Mouse (Mus musculus) splenic B cell, adult 2 months (primary cell): ENCODE data around the gene Gps1.
"Not testable (repeated sequence)": the region's sequence is repeated elsewhere in the genome, so short reads cannot be mapped to it uniquely, and the experiment has no call there.

Experiments used
- DNase-seq: peaks from one replicate; pipeline ENCODE4 v3.0.0-alpha.2; 2011; ENCODE audit warnings: low read depth, low spot score
- H3K27me3 ChIP-seq: 2 replicates; pipeline ENCODE4 v1.6.1; 2012; ENCODE audit warnings: mild to moderate bottlenecking, low read length, moderate library complexity, mixed read lengths; ENCODE audit not compliant: control insufficient read depth, poor library complexity, insufficient read depth, severe bottlenecking
- H3K36me3 ChIP-seq: 2 replicates; pipeline ENCODE4 v1.6.1; 2012; ENCODE audit warnings: mild to moderate bottlenecking, low read length, moderate library complexity, mixed read lengths; ENCODE audit not compliant: control insufficient read depth, poor library complexity, insufficient read depth, severe bottlenecking

Gps1 gene

GRCm38 (mm10) chr11:120784064-120784791 lies at the start of gene Gps1, which contains the start of gene Rfng:
Gene Gps1, plus strand, starts transcription at chr11:120784272.
Gene Rfng, minus strand, starts transcription at chr11:120784207.
- Histone ChIP-seq H3K27me3 (no peaks in the 10 kb centered on the region), H3K36me3 (peaks cover 5% of the 10 kb centered on the region; the same call in 1 of the 2 replicates)
- peak; percentile 78 for DNase-seq

GRCm38 (mm10) chr11:120736424-120736823 lies 47.6 kb upstream of the Gps1 start:
- Histone ChIP-seq H3K27me3 (no peaks in the 10 kb centered on the region), H3K36me3 (no peaks in the 10 kb centered on the region)
- DNase-seq, result no peak

- DNase-seq, result no peak
- Histone ChIP-seq H3K27me3 (no peaks in the 10 kb centered on the region), H3K36me3 (no peaks in the 10 kb centered on the region)
Measured at GRCm38 (mm10) chr11:120740981-120741380, 43.1 kb upstream of the Gps1 start.

- DNase-seq, result no peak
- Histone ChIP-seq H3K36me3 (no peaks in the 10 kb centered on the region), H3K27me3 (no peaks in the 10 kb centered on the region)
Measured at GRCm38 (mm10) chr11:120744121-120744701, 39.9 kb upstream of the Gps1 start.

GRCm38 (mm10) chr11:120747974-120748373 lies 36.1 kb upstream of the Gps1 start:
- H3K27me3 ChIP-seq, result no peaks in the 10 kb centered on the region
- DNase-seq, result no peak
- no peaks in the 10 kb centered on the region for H3K36me3 ChIP-seq

- H3K27me3 ChIP-seq, result no peaks in the 10 kb centered on the region
- DNase-seq, result peak; percentile 76
- no peaks in the 10 kb centered on the region for H3K36me3 ChIP-seq
Measured at GRCm38 (mm10) chr11:120749430-120749829, 34.6 kb upstream of the Gps1 start.

- DNase-seq, result no peak
- Histone ChIP-seq H3K36me3 (no peaks in the 10 kb centered on the region), H3K27me3 (no peaks in the 10 kb centered on the region)
Measured at GRCm38 (mm10) chr11:120751606-120752005, 32.5 kb upstream of the Gps1 start.

- H3K36me3 ChIP-seq, result no peaks in the 10 kb centered on the region
- DNase-seq, result no peak
- H3K27me3 ChIP-seq, result no peaks in the 10 kb centered on the region
Measured at GRCm38 (mm10) chr11:120760236-120760635, 23.8 kb upstream of the Gps1 start.

- Histone ChIP-seq H3K27me3 (no peaks in the 10 kb centered on the region), H3K36me3 (no peaks in the 10 kb centered on the region)
- DNase-seq, result no peak
Measured at GRCm38 (mm10) chr11:120761811-120762671, 22.0 kb upstream of the Gps1 start.

GRCm38 (mm10) chr11:120762672-120763041 lies 21.4 kb upstream of the Gps1 start, which contains the start of gene Hmga1b:
Gene Hmga1b, plus strand, starts transcription at chr11:120762794.
- DNase-seq, H3K27me3 ChIP-seq, H3K36me3 ChIP-seq: not testable (repeated sequence)

GRCm38 (mm10) chr11:120763121-120763999 lies 20.7 kb upstream of the Gps1 start:
- DNase-seq, H3K27me3 ChIP-seq, H3K36me3 ChIP-seq: not testable (repeated sequence)

- H3K27me3 ChIP-seq, DNase-seq, H3K36me3 ChIP-seq: not testable (repeated sequence)
Measured at GRCm38 (mm10) chr11:120767023-120767422, 17.0 kb upstream of the Gps1 start.

- Histone ChIP-seq H3K27me3 (no peaks in the 10 kb centered on the region), H3K36me3 (no peaks in the 10 kb centered on the region)
- DNase-seq, result no peak
Measured at GRCm38 (mm10) chr11:120768206-120768605, 15.9 kb upstream of the Gps1 start.

- H3K36me3 ChIP-seq, result no peaks in the 10 kb centered on the region
- DNase-seq, result no peak
- H3K27me3 ChIP-seq, result no peaks in the 10 kb centered on the region
Measured at GRCm38 (mm10) chr11:120772749-120773148, 11.3 kb upstream of the Gps1 start.
